Mouse (Mus musculus): Measurements from ENCODE around the gene Ugt1a7c.

GRCm38 (mm10) chr1:88229566-88229965 is 134.7 kb downstream of the Ugt1a7c start:
- TF ChIP-seq POLR2A (IDR thresholded peaks at IDR 0.05; ENCODE audit: insufficient read depth, low read depth, low read length) (no peak), CTCF (IDR thresholded peaks at IDR 0.05; ENCODE audit: insufficient read depth, low read depth, low read length) (no peak)
